Mouse (Mus musculus) myocyte (in vitro differentiated cells): ENCODE data around the gene Gm20388. TPM values are rescaled to one million over a fixed set of nuclear protein-coding genes. Genes with fewer than 3 reads are reported as not detected.

ENCODE experiments used
- H3K27me3 ChIP-seq: one replicate; pipeline ENCODE4 v1.6.1; 2011; ENCODE audit not compliant: control insufficient read depth, insufficient read depth, insufficient read length
- H3K36me3 ChIP-seq: one replicate; pipeline ENCODE4 v1.6.1; 2011; ENCODE audit not compliant: control insufficient read depth, insufficient read depth
- H3K4me2 ChIP-seq: one replicate; pipeline ENCODE4 v1.6.1; 2011; ENCODE audit warnings: low read depth, control low read depth
- H3K4me3 ChIP-seq: one replicate; pipeline ENCODE4 v1.5.1; 2011; ENCODE audit warnings: mild to moderate bottlenecking, control low read depth, moderate library complexity
- H3K79me2 ChIP-seq: one replicate; pipeline ENCODE4 v1.6.1; 2011; ENCODE audit not compliant: control insufficient read depth, insufficient read depth
- H3ac ChIP-seq: one replicate; pipeline ENCODE4 v1.6.1; 2011; ENCODE audit not compliant: control insufficient read depth, insufficient read length
- CEBPB ChIP-seq: IDR thresholded peaks from 2 replicates; pipeline ENCODE4 v1.6.1; 2011; ENCODE audit warnings: mild to moderate bottlenecking, moderate library complexity; ENCODE audit not compliant: poor library complexity, insufficient read depth, severe bottlenecking
- E2F4 ChIP-seq: IDR thresholded peaks from one replicate; pipeline ENCODE4 v1.6.1; 2011; ENCODE audit warnings: mild to moderate bottlenecking, control low read depth, moderate library complexity; ENCODE audit not compliant: insufficient read depth
- MAX ChIP-seq: IDR thresholded peaks from one replicate; pipeline ENCODE4 v1.6.1; 2011; ENCODE audit warnings: low read depth, mild to moderate bottlenecking, control low read depth
- MYOD1 ChIP-seq, 3 experiments: IDR thresholded peaks; one replicate each; pipeline ENCODE4 v1.6.1; 2011; ENCODE audit warnings: control low read depth in 2 of 3, low read depth in 2 of 3, mild to moderate bottlenecking in 2 of 3, moderate library complexity in 1 of 3; ENCODE audit not compliant: insufficient read length in 2 of 3, control insufficient read depth in 1 of 3
- MYOG ChIP-seq, 3 experiments: IDR thresholded peaks; one replicate each; pipeline ENCODE4 v1.6.1; 2011; ENCODE audit warnings: control low read depth in 2 of 3, low read depth in 2 of 3, mild to moderate bottlenecking in 2 of 3; ENCODE audit not compliant: insufficient read length in 2 of 3, control insufficient read depth in 1 of 3, insufficient read depth in 1 of 3
- POLR2A ChIP-seq: IDR thresholded peaks from one replicate; pipeline ENCODE4 v1.6.1; 2011; ENCODE audit warnings: low read depth, mild to moderate bottlenecking, control low read depth, moderate library complexity; ENCODE audit not compliant: insufficient read length
- POLR2AphosphoS2 ChIP-seq: IDR thresholded peaks from one replicate; pipeline ENCODE4 v1.6.1; 2011; ENCODE audit warnings: low read depth, control low read depth; ENCODE audit not compliant: insufficient read length
- REST ChIP-seq: IDR thresholded peaks from one replicate; pipeline ENCODE4 v1.6.1; 2011; ENCODE audit warnings: mild to moderate bottlenecking, control low read depth, moderate library complexity; ENCODE audit not compliant: insufficient read depth, insufficient read length
- SRF ChIP-seq: IDR thresholded peaks from one replicate; pipeline ENCODE4 v1.6.1; 2011; ENCODE audit warnings: low read depth; ENCODE audit not compliant: control insufficient read depth, insufficient read length
- TCF12 ChIP-seq: IDR thresholded peaks from one replicate; pipeline ENCODE4 v1.6.1; 2011; ENCODE audit warnings: mild to moderate bottlenecking, control low read depth; ENCODE audit not compliant: poor library complexity, insufficient read depth, severe bottlenecking
- TCF3 ChIP-seq: IDR thresholded peaks from one replicate; pipeline ENCODE4 v1.6.1; 2011; ENCODE audit warnings: low read depth, control low read depth; ENCODE audit not compliant: insufficient read length
- USF1 ChIP-seq: IDR thresholded peaks from one replicate; pipeline ENCODE4 v1.6.1; 2011; ENCODE audit warnings: low read depth, mild to moderate bottlenecking, control low read depth, moderate library complexity
- polyA plus RNA-seq: library from polyadenylated mRNA; unstranded; fragments of >200 nt; fragmentation: generic; extraction: Trizol; gene quantifications from one replicate; pipeline ENCODE4 v1.2.1, GENCODE M21; 2012; ENCODE audit warnings: missing spikeins

The Gm20388 gene
- polyA plus RNA-seq, 1 experiment, result 15.3 TPM

GRCm38 (mm10) chr8:123032730-123033129, 3122.1 kb downstream of the Gm20388 start:
- Histone ChIP-seq H3K4me3 (no peak overlapping the region), H3K4me2 (no peak overlapping the region), H3K27me3 (no peaks in the 10 kb centered on the region), H3K36me3 (no peaks in the 10 kb centered on the region), H3ac (no peak overlapping the region), H3K79me2 (peaks cover 99% of the 10 kb centered on the region)
- TF ChIP-seq POLR2AphosphoS2, result no peak

GRCm38 (mm10) chr8:123033431-123033830, 3122.8 kb downstream of the Gm20388 start:
- Histone ChIP-seq H3K4me2 (no peak overlapping the region), H3K4me3 (no peak overlapping the region), H3ac (no peak overlapping the region), H3K36me3 (no peaks in the 10 kb centered on the region), H3K79me2 (peaks cover 99% of the 10 kb centered on the region), H3K27me3 (no peaks in the 10 kb centered on the region)
- TF ChIP-seq E2F4 (no peak), REST (no peak), SRF (no peak), TCF12 (no peak), MAX (no peak), POLR2A (no peak), POLR2AphosphoS2 (no peak), MYOG (IDR thresholded peaks at IDR 0.05; ENCODE audit: control insufficient read depth in 1 of 3, insufficient read depth in 1 of 3, insufficient read length in 2 of 3, low read depth in 2 of 3) (no peak), MYOD1 (IDR thresholded peaks at IDR 0.05; ENCODE audit: control insufficient read depth in 1 of 3, insufficient read length in 2 of 3, low read depth in 2 of 3) (no peak), TCF3 (no peak), USF1 (no peak), CEBPB (no peak)

GRCm38 (mm10) chr8:123034171-123034570, 3123.5 kb downstream of the Gm20388 start:
- Histone ChIP-seq H3K36me3 (no peaks in the 10 kb centered on the region), H3K4me2 (no peak overlapping the region), H3K27me3 (no peaks in the 10 kb centered on the region), H3K4me3 (no peak overlapping the region), H3ac (no peak overlapping the region), H3K79me2 (peaks cover 99% of the 10 kb centered on the region)
- no peak for TF ChIP-seq E2F4
- TF ChIP-seq SRF, result no peak
- no peak for TF ChIP-seq CEBPB
- TF ChIP-seq USF1, result no peak
- TF ChIP-seq TCF12, result no peak
- TF ChIP-seq POLR2A, result no peak
- no peak for TF ChIP-seq MAX
- TF ChIP-seq REST, result no peak
- TF ChIP-seq MYOD1 (IDR thresholded peaks at IDR 0.05; ENCODE audit: control insufficient read depth in 1 of 3, insufficient read length in 2 of 3, low read depth in 2 of 3), result no peak
- TF ChIP-seq POLR2AphosphoS2, result no peak
- TF ChIP-seq TCF3, result no peak
- TF ChIP-seq MYOG (IDR thresholded peaks at IDR 0.05; ENCODE audit: control insufficient read depth in 1 of 3, insufficient read depth in 1 of 3, insufficient read length in 2 of 3, low read depth in 2 of 3), result no peak

GRCm38 (mm10) chr8:123036956-123037355, 3126.3 kb downstream of the Gm20388 start:
- TF ChIP-seq POLR2AphosphoS2 (no peak), TCF3 (no peak), REST (no peak), MYOG (IDR thresholded peaks at IDR 0.05; ENCODE audit: control insufficient read depth in 1 of 3, insufficient read depth in 1 of 3, insufficient read length in 2 of 3, low read depth in 2 of 3) (no peak), TCF12 (no peak), SRF (no peak), USF1 (no peak), POLR2A (no peak), E2F4 (no peak), MYOD1 (IDR thresholded peaks at IDR 0.05; ENCODE audit: control insufficient read depth in 1 of 3, insufficient read length in 2 of 3, low read depth in 2 of 3) (no peak), CEBPB (no peak), MAX (no peak)
- peak overlapping the region; percentile 32 for H3K4me2 ChIP-seq

GRCm38 (mm10) chr8:123037487-123037886, 3126.8 kb downstream of the Gm20388 start:
- Histone ChIP-seq H3ac (no peak overlapping the region), H3K79me2 (peaks cover 86% of the 10 kb centered on the region), H3K36me3 (no peaks in the 10 kb centered on the region), H3K4me3 (no peak overlapping the region), H3K4me2 (peak overlapping the region; percentile 32), H3K27me3 (no peaks in the 10 kb centered on the region)
- TF ChIP-seq USF1, result no peak
- no peak for TF ChIP-seq REST

More at GRCm38 (mm10) chr8:123036956-123037355, 3126.3 kb downstream of the Gm20388 start:
- Histone ChIP-seq H3K4me3 (no peak overlapping the region), H3ac (no peak overlapping the region), H3K27me3 (no peaks in the 10 kb centered on the region), H3K36me3 (no peaks in the 10 kb centered on the region), H3K79me2 (peaks cover 91% of the 10 kb centered on the region)

- Histone ChIP-seq H3ac (no peak overlapping the region), H3K27me3 (no peaks in the 10 kb centered on the region), H3K4me3 (no peak overlapping the region), H3K36me3 (no peaks in the 10 kb centered on the region), H3K79me2 (peaks cover 77% of the 10 kb centered on the region), H3K4me2 (no peak overlapping the region)
- TF ChIP-seq POLR2A (no peak), REST (no peak), TCF12 (no peak), E2F4 (no peak), POLR2AphosphoS2 (no peak), SRF (no peak), MYOD1 (IDR thresholded peaks at IDR 0.05; ENCODE audit: control insufficient read depth in 1 of 3, insufficient read length in 2 of 3, low read depth in 2 of 3) (no peak), USF1 (no peak), MAX (no peak), MYOG (IDR thresholded peaks at IDR 0.05; ENCODE audit: control insufficient read depth in 1 of 3, insufficient read depth in 1 of 3, insufficient read length in 2 of 3, low read depth in 2 of 3) (no peak), TCF3 (no peak), CEBPB (no peak)
These were observed 3127.7 kb downstream of the Gm20388 start for GRCm38 (mm10) chr8:123038351-123038750.
